In the genomic region with DNA sequence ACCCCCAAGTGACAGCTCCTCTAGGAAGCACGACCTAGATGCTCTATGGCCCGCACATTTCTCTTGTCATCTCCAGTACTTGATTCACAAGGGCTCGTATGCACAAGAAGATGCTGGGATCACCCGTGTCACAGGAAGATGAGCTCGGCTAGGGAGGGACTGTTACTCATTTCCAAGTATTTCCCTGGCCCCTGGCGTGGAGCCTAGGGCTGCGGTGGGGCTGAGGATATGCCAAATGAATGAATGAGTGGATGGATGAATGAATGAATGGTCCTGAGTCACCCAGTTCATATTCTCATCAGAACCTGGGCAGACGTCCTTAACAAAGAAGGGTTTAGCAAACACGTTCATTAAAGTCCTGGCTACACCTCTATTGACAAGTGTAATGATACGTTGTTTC, we compare ENCODE assay signal across 25 mouse cellular contexts. TPM values are rescaled to one million over a fixed set of nuclear protein-coding genes. Genes with fewer than 3 reads are reported as not detected.
"Had no signal": no experiment of that assay in that cellular context is flagged by ENCODE, and none has a peak within 500 bp of the region (broad histone marks: within the 10 kb centered on the region; RNA-seq: fewer than 3 reads in every experiment).

No protein-coding gene starts in this region.

- H3K4me1 ChIP-seq: neural tube, embryonic 12.5 days; neural tube, embryonic 15.5 days; stomach, embryonic 15.5 days had no signal

- H3K9me3 ChIP-seq: neural tube, embryonic 12.5 days; neural tube, embryonic 13.5 days; neural tube, embryonic 15.5 days; stomach, embryonic 15.5 days had no signal

- H3K9ac ChIP-seq: neural tube, embryonic 12.5 days; neural tube, embryonic 13.5 days; neural tube, embryonic 15.5 days; stomach, embryonic 15.5 days had no signal

- H3K27ac ChIP-seq: neural tube, embryonic 12.5 days; neural tube, embryonic 13.5 days; neural tube, embryonic 15.5 days; stomach, embryonic 15.5 days; stomach, postnatal 0 days had no signal

- H3K36me3 ChIP-seq: neural tube, embryonic 12.5 days; neural tube, embryonic 13.5 days; neural tube, embryonic 15.5 days; stomach, embryonic 15.5 days had no signal

- H3K27me3 ChIP-seq: neural tube, embryonic 12.5 days; neural tube, embryonic 13.5 days; neural tube, embryonic 15.5 days; stomach, embryonic 15.5 days had no signal

- DNase-seq: retina, postnatal 1 day; right cerebral cortex, adult 18-20 months; right cerebral cortex, postnatal 14 days; right cerebral cortex, postnatal 25 days; right cerebral cortex, postnatal 4 days; spleen, adult 18-20 months; thymus, adult 18-20 months; thymus, adult 2 months; thymus, postnatal 14 days; thymus, postnatal 25 days; thymus, postnatal 36 days; thymus, postnatal 4 days had no signal

- H3K4me3 ChIP-seq: neural tube, embryonic 12.5 days; neural tube, embryonic 13.5 days; neural tube, embryonic 15.5 days; stomach, embryonic 15.5 days had no signal

- H3K4me2 ChIP-seq: neural tube, embryonic 12.5 days; neural tube, embryonic 13.5 days; neural tube, embryonic 15.5 days; stomach, embryonic 15.5 days had no signal

RNA-seq across cellular contexts. Expression of a gene that starts 18.6 kb away (rescaled TPM):
- polyA plus RNA-seq: neural tube, embryonic 12.5 days; neural tube, embryonic 13.5 days; neural tube, embryonic 14.5 days; neural tube, embryonic 15.5 days; small intestine, adult 2 months; stomach, embryonic 14.5 days; stomach, embryonic 15.5 days; stomach, embryonic 16.5 days; stomach, postnatal 0 days; thymus, postnatal 0 days; urinary bladder, adult 2 months had no signal

RNA-seq across cellular contexts. Expression of a gene that starts 30.3 kb away (rescaled TPM):
- polyA plus RNA-seq: stomach, embryonic 16.5 days had no signal

RNA-seq across cellular contexts. Expression of a gene that starts 41.0 kb away (rescaled TPM):
- polyA plus RNA-seq: small intestine, adult 2 months; spleen, adult 2 months; stomach, embryonic 14.5 days; stomach, embryonic 15.5 days; stomach, embryonic 16.5 days; stomach, postnatal 0 days; testis, adult 2 months; thymus, postnatal 0 days had no signal
